Mouse (Mus musculus): ENCODE measurements around the gene Itgb5.

Itgb5 gene

GRCm38 (mm10) chr16:33879556-33879955 is 50.1 kb downstream of the Itgb5 start:
- H3K36me3 ChIP-seq (ENCODE audit: control insufficient read depth, insufficient read depth, low read length, poor library complexity, severe bottlenecking) = no peaks in the 10 kb centered on the region
- no peak for DNase-seq (ENCODE audit: low read depth, low spot score)
- no peaks in the 10 kb centered on the region for H3K27me3 ChIP-seq (ENCODE audit: control insufficient read depth, insufficient read depth, low read length, poor library complexity, severe bottlenecking)

DNA sequence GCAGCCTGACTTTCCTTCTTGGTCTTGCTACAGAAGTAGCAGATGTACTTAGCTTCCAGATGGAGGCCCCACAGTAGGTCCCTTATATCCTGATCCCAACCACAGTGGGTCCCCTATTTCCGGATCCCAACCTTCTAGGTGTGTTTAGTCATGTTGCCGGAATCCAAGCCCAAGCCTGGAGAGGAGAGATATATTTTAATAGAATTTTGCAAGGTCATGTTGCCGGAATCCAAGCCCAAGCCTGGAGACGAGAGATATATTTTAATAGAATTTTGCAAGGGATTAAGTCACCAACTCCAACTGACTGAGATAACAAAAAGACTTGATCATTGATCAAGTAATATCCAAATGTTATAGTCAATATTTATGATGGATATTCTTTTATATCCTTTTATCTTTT is 51.3 kb downstream of the Itgb5 start:
- Histone ChIP-seq H3K27me3 (ENCODE audit: control insufficient read depth, insufficient read depth, low read length, poor library complexity, severe bottlenecking) (no peaks in the 10 kb centered on the region), H3K36me3 (ENCODE audit: control insufficient read depth, insufficient read depth, low read length, poor library complexity, severe bottlenecking) (no peaks in the 10 kb centered on the region)
- no peak for DNase-seq (ENCODE audit: low read depth, low spot score)

GRCm38 (mm10) chr16:33882540-33882939 is 53.1 kb downstream of the Itgb5 start:
- no peaks in the 10 kb centered on the region for H3K27me3 ChIP-seq (ENCODE audit: control insufficient read depth, insufficient read depth, low read length, poor library complexity, severe bottlenecking)
- H3K36me3 ChIP-seq (ENCODE audit: control insufficient read depth, insufficient read depth, low read length, poor library complexity, severe bottlenecking) = no peaks in the 10 kb centered on the region
- no peak for DNase-seq (ENCODE audit: low read depth, low spot score)

- Histone ChIP-seq H3K27me3 (ENCODE audit: control insufficient read depth, insufficient read depth, low read length, poor library complexity, severe bottlenecking) (no peaks in the 10 kb centered on the region), H3K36me3 (ENCODE audit: control insufficient read depth, insufficient read depth, low read length, poor library complexity, severe bottlenecking) (no peaks in the 10 kb centered on the region)
- no peak for DNase-seq (ENCODE audit: low read depth, low spot score)
These were observed 53.8 kb downstream of the Itgb5 start for GRCm38 (mm10) chr16:33883046-33883975.

GRCm38 (mm10) chr16:33884201-33884600 is 54.7 kb downstream of the Itgb5 start:
- no peaks in the 10 kb centered on the region for H3K27me3 ChIP-seq (ENCODE audit: control insufficient read depth, insufficient read depth, low read length, poor library complexity, severe bottlenecking)
- DNase-seq (ENCODE audit: low read depth, low spot score) = no peak
- no peaks in the 10 kb centered on the region for H3K36me3 ChIP-seq (ENCODE audit: control insufficient read depth, insufficient read depth, low read length, poor library complexity, severe bottlenecking)

GRCm38 (mm10) chr16:33885021-33885471 is 55.6 kb downstream of the Itgb5 start:
- H3K27me3 ChIP-seq (ENCODE audit: control insufficient read depth, insufficient read depth, low read length, poor library complexity, severe bottlenecking) = no peaks in the 10 kb centered on the region
- DNase-seq (ENCODE audit: low read depth, low spot score) = peak; percentile 32
- no peaks in the 10 kb centered on the region for H3K36me3 ChIP-seq (ENCODE audit: control insufficient read depth, insufficient read depth, low read length, poor library complexity, severe bottlenecking)

- DNase-seq (ENCODE audit: low read depth, low spot score) = peak; percentile 45
- Histone ChIP-seq H3K36me3 (ENCODE audit: control insufficient read depth, insufficient read depth, low read length, poor library complexity, severe bottlenecking) (no peaks in the 10 kb centered on the region), H3K27me3 (ENCODE audit: control insufficient read depth, insufficient read depth, low read length, poor library complexity, severe bottlenecking) (no peaks in the 10 kb centered on the region)
These were observed 56.3 kb downstream of the Itgb5 start for GRCm38 (mm10) chr16:33885671-33886328.

DNA sequence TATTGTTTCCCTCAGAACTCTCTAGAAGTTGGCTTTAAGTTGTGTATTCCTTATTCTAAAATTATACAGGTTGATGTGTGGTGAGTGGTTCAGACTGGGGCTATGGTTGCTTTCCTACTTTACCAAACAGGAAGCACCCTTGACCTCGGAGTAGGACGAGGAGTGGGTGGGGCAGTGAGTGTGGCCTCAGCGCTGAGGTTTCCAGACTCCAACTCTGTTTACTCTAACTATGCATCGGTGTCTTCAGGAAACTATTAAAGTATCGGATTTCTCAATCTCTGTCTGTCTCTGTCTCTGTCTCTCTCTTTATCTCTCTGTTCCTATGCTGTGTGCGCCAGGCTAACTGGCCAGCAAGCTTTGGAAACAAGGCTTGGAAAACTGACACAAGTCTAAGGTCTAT is 57.2 kb downstream of the Itgb5 start:
- H3K36me3 ChIP-seq (ENCODE audit: control insufficient read depth, insufficient read depth, low read length, poor library complexity, severe bottlenecking) = no peaks in the 10 kb centered on the region
- no peak for DNase-seq (ENCODE audit: low read depth, low spot score)

DNA sequence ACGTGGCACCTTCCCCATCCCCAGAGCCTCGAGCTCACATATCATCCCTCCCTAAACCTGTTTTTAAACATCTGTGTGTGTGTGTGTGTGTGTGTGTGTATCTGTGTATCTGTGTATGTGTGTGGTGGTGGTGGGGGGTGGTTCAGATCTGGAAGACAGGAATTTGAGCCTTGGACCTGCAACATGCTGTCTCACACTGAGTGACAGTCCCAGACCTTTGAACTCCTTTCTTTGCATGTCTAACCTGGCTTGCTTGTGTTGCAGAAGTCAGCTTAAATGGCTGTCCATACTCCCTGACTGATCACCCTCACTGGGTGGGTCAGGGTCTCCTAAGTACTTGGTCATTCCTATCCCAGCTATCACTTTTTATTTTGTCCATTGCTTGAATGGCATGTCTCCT is 58.5 kb downstream of the Itgb5 start:
- Histone ChIP-seq H3K27me3 (ENCODE audit: control insufficient read depth, insufficient read depth, low read length, poor library complexity, severe bottlenecking) (no peaks in the 10 kb centered on the region), H3K36me3 (ENCODE audit: control insufficient read depth, insufficient read depth, low read length, poor library complexity, severe bottlenecking) (no peaks in the 10 kb centered on the region)
- DNase-seq (ENCODE audit: low read depth, low spot score) = no peak

More for the DNA sequence above, 57.2 kb downstream of the Itgb5 start:
- H3K27me3 ChIP-seq (ENCODE audit: control insufficient read depth, insufficient read depth, low read length, poor library complexity, severe bottlenecking) = no peaks in the 10 kb centered on the region

GRCm38 (mm10) chr16:33889000-33889607 is 59.6 kb downstream of the Itgb5 start:
- no peak for DNase-seq (ENCODE audit: low read depth, low spot score)
- no peaks in the 10 kb centered on the region for H3K36me3 ChIP-seq (ENCODE audit: control insufficient read depth, insufficient read depth, low read length, poor library complexity, severe bottlenecking)
- H3K27me3 ChIP-seq (ENCODE audit: control insufficient read depth, insufficient read depth, low read length, poor library complexity, severe bottlenecking) = no peaks in the 10 kb centered on the region

DNA sequence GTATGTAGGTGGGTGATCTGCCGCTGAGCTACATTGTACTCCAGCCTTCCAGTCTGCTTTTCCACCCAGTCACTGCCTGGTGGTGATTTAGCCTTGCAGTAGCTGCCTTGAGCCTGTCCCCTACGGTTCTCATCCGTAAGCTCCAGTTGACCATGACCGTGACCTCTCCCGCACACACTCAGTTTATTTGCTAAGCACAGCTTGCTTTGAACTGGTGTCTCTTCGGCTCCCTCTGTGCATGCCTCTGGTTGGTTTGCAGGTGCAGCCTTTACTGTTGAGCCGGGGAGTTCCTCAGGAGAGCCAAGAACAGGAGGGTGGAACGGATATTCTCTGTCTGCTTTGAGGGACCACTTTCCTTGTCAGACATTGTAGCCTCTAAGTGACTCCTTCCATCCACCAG is 61.6 kb downstream of the Itgb5 start:
- H3K27me3 ChIP-seq (ENCODE audit: control insufficient read depth, insufficient read depth, low read length, poor library complexity, severe bottlenecking) = no peaks in the 10 kb centered on the region
- no peak for DNase-seq (ENCODE audit: low read depth, low spot score)
- no peaks in the 10 kb centered on the region for H3K36me3 ChIP-seq (ENCODE audit: control insufficient read depth, insufficient read depth, low read length, poor library complexity, severe bottlenecking)

GRCm38 (mm10) chr16:33891561-33892281 is 62.3 kb downstream of the Itgb5 start:
- DNase-seq (ENCODE audit: low read depth, low spot score) = peak; percentile 34
- Histone ChIP-seq H3K36me3 (ENCODE audit: control insufficient read depth, insufficient read depth, low read length, poor library complexity, severe bottlenecking) (no peaks in the 10 kb centered on the region), H3K27me3 (ENCODE audit: control insufficient read depth, insufficient read depth, low read length, poor library complexity, severe bottlenecking) (no peaks in the 10 kb centered on the region)

- no peaks in the 10 kb centered on the region for H3K36me3 ChIP-seq (ENCODE audit: control insufficient read depth, insufficient read depth, low read length, poor library complexity, severe bottlenecking)
- no peaks in the 10 kb centered on the region for H3K27me3 ChIP-seq (ENCODE audit: control insufficient read depth, insufficient read depth, low read length, poor library complexity, severe bottlenecking)
- DNase-seq (ENCODE audit: low read depth, low spot score) = no peak
These were observed 63.1 kb downstream of the Itgb5 start for GRCm38 (mm10) chr16:33892539-33892938.

GRCm38 (mm10) chr16:33893796-33894195 is 64.3 kb downstream of the Itgb5 start:
- Histone ChIP-seq H3K27me3 (ENCODE audit: control insufficient read depth, insufficient read depth, low read length, poor library complexity, severe bottlenecking) (no peaks in the 10 kb centered on the region), H3K36me3 (ENCODE audit: control insufficient read depth, insufficient read depth, low read length, poor library complexity, severe bottlenecking) (no peaks in the 10 kb centered on the region)
- DNase-seq (ENCODE audit: low read depth, low spot score) = no peak
